Mouse (Mus musculus) forebrain, embryonic 13.5 days (tissue): ENCODE data around the gene Rtel1. TPM values are rescaled to one million over a fixed set of nuclear protein-coding genes. Genes with fewer than 3 reads are reported as not detected.

Experiments
- ATAC-seq: fragments of 200-750 bp; cut with Nextera tagmentation; 2 replicates; pipeline ENCODE4 v1.8.0; 2017
- H3K27ac ChIP-seq: fragments of 300-500 bp; sonication (generic); 2 replicates; pipeline ENCODE4 v1.5.1; 2015; ENCODE audit warnings: inconsistent platforms, mild to moderate bottlenecking, moderate library complexity
- H3K27me3 ChIP-seq: fragments of 300-500 bp; sonication (generic); 2 replicates; pipeline ENCODE4 v1.6.1; 2015; ENCODE audit warnings: mild to moderate bottlenecking, inconsistent platforms
- H3K36me3 ChIP-seq: fragments of 300-500 bp; sonication (generic); 2 replicates; pipeline ENCODE4 v1.6.1; 2015; ENCODE audit warnings: mild to moderate bottlenecking, inconsistent platforms; ENCODE audit not compliant: poor library complexity, severe bottlenecking
- H3K4me1 ChIP-seq: fragments of 300-500 bp; sonication (generic); 2 replicates; pipeline ENCODE4 v1.6.1; 2015; ENCODE audit warnings: inconsistent platforms
- H3K4me2 ChIP-seq: fragments of 300-500 bp; sonication (generic); 2 replicates; pipeline ENCODE4 v1.6.1; 2015; ENCODE audit warnings: inconsistent platforms, mild to moderate bottlenecking, moderate library complexity
- H3K4me3 ChIP-seq: fragments of 300-500 bp; sonication (generic); 2 replicates; pipeline ENCODE4 v1.5.1; 2015; ENCODE audit warnings: mild to moderate bottlenecking, inconsistent platforms
- H3K9ac ChIP-seq: fragments of 300-500 bp; sonication (generic); 2 replicates; pipeline ENCODE4 v1.6.1; 2015; ENCODE audit warnings: mild to moderate bottlenecking, inconsistent platforms
- H3K9me3 ChIP-seq: fragments of 300-500 bp; sonication (generic); replicated peaks from 2 replicates; pipeline ENCODE4 v1.6.1; 2016; ENCODE audit warnings: inconsistent platforms
- WGBS: fragments of 180-500 bp; shearing (Covaris S2); methylation state at CpG from one replicate; pipeline ENCODE4 v1.1.7; 2015; 5-methylcytosine and 5-hydroxymethylcytosine counted together
- polyA plus RNA-seq: library from polyadenylated mRNA; unstranded; fragments of >200 nt; fragmentation: Nextera tagmentation; extraction: Ambion mirVana; gene quantifications from 2 replicates; pipeline ENCODE4 v1.2.1, GENCODE M21; 2015

Rtel1 gene
- polyA plus RNA-seq, 1 experiment from 2014 or later, result 35.9 TPM

DNA sequence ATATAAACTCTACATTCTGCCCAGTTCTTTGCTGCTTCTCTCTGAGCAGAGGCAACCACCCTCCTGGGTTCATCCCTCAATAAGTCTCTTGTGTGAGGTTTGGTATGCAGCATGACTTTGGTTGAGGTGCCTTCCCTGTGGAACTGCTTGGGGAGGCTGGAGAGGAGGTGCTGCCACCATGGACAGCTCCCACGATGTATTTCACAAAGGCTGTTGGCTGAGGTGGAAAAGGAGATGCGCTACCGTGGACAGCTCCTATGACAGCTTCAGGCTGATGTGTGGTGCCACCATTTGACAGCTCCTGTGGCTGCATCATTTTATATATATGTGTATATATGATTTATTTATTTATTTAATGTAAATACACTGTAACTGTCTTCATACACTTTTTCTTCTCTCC, 17.5 kb upstream of the Rtel1 start:
- no peak overlapping the region for H3K9ac ChIP-seq
- H3K4me2 ChIP-seq, result no peak overlapping the region
- H3K27ac ChIP-seq, result no peak overlapping the region
- H3K27me3 ChIP-seq, result peaks cover 8% of the 10 kb centered on the region; the same call in 1 of the 2 replicates
- WGBS, result 32% methylated on average over 3 of the region's 3 CpGs
- H3K9me3 ChIP-seq, result no peaks in the 10 kb centered on the region
- H3K4me3 ChIP-seq, result no peak overlapping the region
- no peak for ATAC-seq
- H3K4me1 ChIP-seq, result peaks cover 7% of the 10 kb centered on the region; the same call in 1 of the 2 replicates
- H3K36me3 ChIP-seq, result peaks cover 39% of the 10 kb centered on the region

DNA sequence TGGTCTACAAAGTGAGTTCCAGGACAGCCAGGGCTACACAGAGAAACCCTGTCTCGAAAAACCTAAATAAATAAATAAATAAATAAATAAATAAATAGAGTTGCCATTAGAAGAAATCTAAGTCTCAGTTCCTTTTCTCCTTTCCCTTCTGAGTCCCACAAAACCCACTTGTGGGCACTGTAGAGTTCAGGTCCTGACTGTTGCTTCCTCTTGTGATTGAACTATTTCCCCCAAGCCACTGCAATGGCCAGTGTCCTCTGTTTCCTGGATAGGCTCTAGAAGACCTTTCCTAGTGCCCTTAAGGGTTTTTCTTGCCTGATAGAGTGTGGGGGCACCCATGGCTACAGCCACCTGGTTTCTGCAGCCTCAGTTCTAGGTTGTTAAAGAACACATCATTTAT, 14.6 kb upstream of the Rtel1 start:
- Histone ChIP-seq H3K27ac (no peak overlapping the region), H3K27me3 (peaks cover 8% of the 10 kb centered on the region; the same call in 1 of the 2 replicates), H3K4me3 (no peak overlapping the region), H3K9me3 (no peaks in the 10 kb centered on the region), H3K36me3 (peaks cover 59% of the 10 kb centered on the region), H3K9ac (no peak overlapping the region), H3K4me2 (no peak overlapping the region), H3K4me1 (peaks cover 14% of the 10 kb centered on the region; the same call in 1 of the 2 replicates)
- WGBS, result 83% methylated on average over 1 of the region's 1 CpGs
- no peak for ATAC-seq

DNA sequence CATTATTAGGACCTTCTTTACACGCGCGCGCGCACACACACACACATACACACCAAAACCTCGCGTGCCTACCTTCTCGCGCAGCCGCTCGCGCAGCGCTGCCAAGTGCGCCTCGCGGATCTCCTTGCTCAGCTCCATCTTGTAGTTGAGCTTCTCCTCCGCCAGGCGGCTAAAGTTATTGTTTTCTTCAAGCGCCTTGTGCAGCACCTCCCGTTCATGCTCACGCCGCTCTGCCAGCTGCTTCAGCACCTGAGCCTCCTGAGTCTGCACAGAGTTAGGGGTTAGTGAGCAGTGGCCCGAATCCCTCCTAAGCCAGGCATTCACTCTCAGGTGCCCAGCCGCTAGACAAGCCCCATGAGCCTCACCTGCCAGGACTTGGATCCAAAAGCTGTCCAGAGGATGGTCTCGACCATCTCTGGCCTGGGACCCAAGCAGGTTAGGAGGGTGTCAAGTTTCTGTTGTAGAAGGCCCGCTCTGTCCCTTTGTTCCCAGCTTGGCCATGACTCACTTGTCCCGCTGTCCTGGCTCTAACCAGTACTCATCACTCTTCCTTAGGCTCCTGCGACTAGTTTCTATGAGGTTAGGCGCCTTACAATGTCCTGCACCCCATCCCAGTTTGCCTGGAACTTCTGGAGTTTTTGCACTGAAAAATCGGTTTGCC, 12.3 kb upstream of the Rtel1 start:
- peak overlapping the region; percentile 23 for H3K4me2 ChIP-seq
- peaks cover 8% of the 10 kb centered on the region; the same call in 1 of the 2 replicates for H3K27me3 ChIP-seq
- whole genome bisulfite sequencing, result 10% methylated on average over 30 of the region's 30 CpGs
- peak overlapping the region; percentile 5; the same call in 1 of the 2 replicates for H3K9ac ChIP-seq
- peak; percentile 75 for ATAC-seq
- H3K4me1 ChIP-seq, result peaks cover 20% of the 10 kb centered on the region
- H3K36me3 ChIP-seq, result peaks cover 42% of the 10 kb centered on the region
- H3K4me3 ChIP-seq, result 0 out of 2 replicates have a peak overlapping the region, but pooled peaks have one; percentile 2
- no peak overlapping the region for H3K27ac ChIP-seq
- no peaks in the 10 kb centered on the region for H3K9me3 ChIP-seq

DNA sequence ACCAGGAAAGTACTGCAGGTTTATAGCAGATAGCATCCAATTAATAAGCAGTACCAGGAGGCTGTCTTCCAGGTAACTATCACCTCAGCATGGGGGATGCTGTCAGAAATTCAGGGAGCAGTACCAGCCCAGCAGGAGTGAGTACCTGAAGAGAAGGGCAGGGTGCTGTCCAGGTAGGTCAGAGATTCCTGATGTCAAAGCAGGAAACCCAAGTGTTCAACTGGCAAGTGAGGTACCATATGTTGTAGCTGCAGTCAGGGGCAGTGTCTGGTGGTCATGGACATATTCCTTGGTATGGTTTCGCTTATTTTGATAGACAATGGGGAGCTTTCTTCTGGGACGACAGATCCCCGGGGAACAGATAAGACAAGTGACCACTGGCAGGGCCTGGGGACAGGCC, 7.1 kb upstream of the Rtel1 start:
- H3K4me1 ChIP-seq, result peaks cover 28% of the 10 kb centered on the region
- H3K4me3 ChIP-seq, result peak overlapping the region; percentile 65
- WGBS, result 81% methylated on average over 3 of the region's 3 CpGs
- H3K27ac ChIP-seq, result no peak overlapping the region
- no peak for ATAC-seq
- peaks cover 3% of the 10 kb centered on the region; the same call in 1 of the 2 replicates for H3K27me3 ChIP-seq
- H3K9me3 ChIP-seq, result no peaks in the 10 kb centered on the region
- H3K4me2 ChIP-seq, result peak overlapping the region; percentile 81
- H3K36me3 ChIP-seq, result peaks cover 17% of the 10 kb centered on the region
- peak overlapping the region; percentile 81 for H3K9ac ChIP-seq

DNA sequence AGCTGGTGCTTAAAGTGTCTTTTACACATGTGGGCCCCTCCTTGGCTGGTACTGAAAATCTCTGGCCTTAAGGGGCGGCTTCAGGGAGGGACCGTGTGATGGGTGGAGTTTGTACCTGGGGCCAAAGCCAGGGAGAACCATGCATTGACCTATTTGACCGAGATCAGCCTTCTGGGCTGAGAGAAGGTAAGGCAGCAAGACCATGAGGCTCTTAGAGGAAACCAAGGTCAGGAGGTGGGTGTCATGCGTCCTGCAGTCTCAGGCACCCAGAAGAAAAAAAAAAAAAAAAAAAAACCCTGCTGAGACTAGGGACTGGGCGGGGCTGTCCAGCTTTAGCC, 6.6 kb upstream of the Rtel1 start:
- Histone ChIP-seq H3K9me3 (no peaks in the 10 kb centered on the region), H3K4me2 (peak overlapping the region; percentile 81), H3K4me1 (peaks cover 25% of the 10 kb centered on the region), H3K9ac (peak overlapping the region; percentile 81), H3K4me3 (peak overlapping the region; percentile 65), H3K27ac (peak overlapping the region; percentile 93; the same call in 1 of the 2 replicates), H3K27me3 (peaks cover 3% of the 10 kb centered on the region; the same call in 1 of the 2 replicates), H3K36me3 (peaks cover 12% of the 10 kb centered on the region)
- no peak for ATAC-seq
- WGBS, result 17% methylated on average over 5 of the region's 5 CpGs

DNA sequence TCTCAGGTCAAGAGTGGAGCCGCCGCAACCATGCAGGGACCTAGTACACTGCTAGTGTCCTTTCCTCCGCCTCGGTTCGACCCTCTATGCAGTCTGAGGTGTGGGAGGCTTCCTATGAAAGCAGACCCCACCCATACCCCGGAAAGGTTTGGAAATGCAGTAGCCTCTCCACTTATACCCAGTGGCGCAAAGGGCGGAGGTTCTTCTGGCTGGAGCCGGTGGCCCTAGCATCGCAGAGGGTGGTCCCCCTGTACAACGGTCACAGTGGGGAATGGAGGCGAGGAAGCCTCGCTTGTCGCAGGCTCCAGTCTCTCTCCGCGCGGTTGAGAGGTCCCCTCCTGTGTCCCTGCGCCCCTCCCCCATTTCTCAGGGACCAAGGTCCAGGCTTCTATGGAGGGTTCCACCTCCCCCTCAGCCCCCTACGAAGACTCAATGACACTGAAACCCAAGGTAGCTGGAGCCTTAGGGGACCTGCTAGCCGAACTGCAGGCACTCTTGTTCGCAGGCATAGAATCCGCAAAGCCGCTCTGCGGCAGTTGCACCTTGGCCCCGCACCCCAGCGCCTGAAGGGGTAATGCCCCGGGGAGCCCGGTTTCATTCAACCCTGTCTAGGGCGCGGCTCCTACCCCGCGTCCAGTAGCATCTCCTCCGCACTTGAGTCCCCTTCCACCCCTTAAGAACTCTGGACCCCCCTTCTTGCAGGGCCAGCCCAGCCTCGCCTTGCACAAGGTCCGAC, 6.0 kb upstream of the Rtel1 start:
- peak overlapping the region; percentile 93 for H3K27ac ChIP-seq
- peaks cover 25% of the 10 kb centered on the region for H3K4me1 ChIP-seq
- peak overlapping the region; percentile 81 for H3K9ac ChIP-seq
- WGBS, result under 1% methylated on average over 35 of the region's 35 CpGs
- H3K4me2 ChIP-seq, result peak overlapping the region; percentile 81
- peak overlapping the region; percentile 65 for H3K4me3 ChIP-seq
- H3K36me3 ChIP-seq, result peaks cover 6% of the 10 kb centered on the region; the same call in 1 of the 2 replicates
- H3K27me3 ChIP-seq, result peaks cover 3% of the 10 kb centered on the region; the same call in 1 of the 2 replicates
- peak; percentile 72 for ATAC-seq
- H3K9me3 ChIP-seq, result no peaks in the 10 kb centered on the region

DNA sequence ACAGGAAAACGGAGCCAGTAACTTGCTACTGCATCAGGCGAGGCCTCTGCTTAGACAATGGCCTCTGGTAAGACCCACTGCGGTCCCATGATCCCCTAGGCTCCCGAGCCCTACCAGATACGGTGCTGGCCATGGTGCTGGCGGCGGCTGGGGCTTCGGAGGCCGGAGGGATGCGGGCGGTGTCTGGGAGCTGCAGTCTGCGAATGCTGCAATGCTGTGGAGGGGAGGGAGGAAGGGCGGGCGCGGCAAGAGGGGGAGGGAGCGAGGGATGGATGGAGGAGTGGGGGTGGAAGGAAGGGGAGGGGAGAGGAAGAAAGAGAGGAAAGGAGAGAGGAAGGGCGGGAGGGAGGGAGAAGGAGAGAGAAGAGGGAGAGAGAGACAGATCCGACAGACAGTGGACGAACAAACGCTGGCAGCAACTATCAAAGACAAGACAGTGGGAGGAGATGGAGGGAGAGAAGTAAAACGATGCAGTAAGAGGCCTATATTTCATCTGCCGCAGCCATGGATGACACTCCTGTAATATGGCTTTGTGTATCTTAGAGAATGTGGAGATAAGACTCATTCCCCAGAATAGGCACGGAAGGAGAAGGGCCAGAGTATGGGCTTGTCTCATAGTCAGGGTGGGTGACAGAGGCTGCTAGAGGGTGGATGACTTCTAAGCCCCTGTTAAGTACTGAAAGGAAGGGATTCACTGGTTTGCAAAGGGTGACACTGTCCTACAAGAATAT, 5.3 kb upstream of the Rtel1 start, which contains the start of gene Stmn3:
TSS of gene Stmn3 (minus strand) at position 421 of the 731 bp plus-strand sequence.
- peaks cover 29% of the 10 kb centered on the region for H3K4me1 ChIP-seq
- peak within 1 kb of the TSS; percentile 65 for H3K4me3 ChIP-seq
- peak within 1 kb of the TSS; percentile 81 for H3K4me2 ChIP-seq
- H3K27me3 ChIP-seq, result peaks cover 3% of the 10 kb centered on the region; the same call in 1 of the 2 replicates
- H3K27ac ChIP-seq, result peak within 1 kb of the TSS; percentile 93
- H3K36me3 ChIP-seq, result no peaks in the 10 kb centered on the region
- H3K9ac ChIP-seq, result peak within 1 kb of the TSS; percentile 81
- ATAC-seq, result peak; percentile 92
- no peaks in the 10 kb centered on the region for H3K9me3 ChIP-seq
- WGBS, result 4% methylated on average over 20 of the region's 23 CpGs

DNA sequence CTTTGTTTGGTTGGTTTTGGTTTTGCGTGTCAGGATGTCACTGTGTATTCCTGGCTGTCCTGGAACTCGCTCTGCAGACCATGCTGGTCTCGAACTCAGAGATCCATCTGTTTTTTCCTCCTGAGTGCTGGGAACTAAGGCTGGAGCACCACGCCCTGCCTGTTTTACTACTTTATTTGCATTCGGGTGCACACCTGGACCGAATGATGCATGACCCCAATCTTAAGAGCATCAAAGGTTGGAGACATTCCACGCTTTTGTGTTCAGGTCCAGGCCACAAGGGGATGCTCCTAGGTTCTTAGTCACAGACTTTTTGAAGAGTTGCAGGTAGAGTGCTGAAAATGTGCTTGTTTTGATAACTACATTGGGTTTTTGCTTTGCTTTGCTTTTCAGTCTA, 562 bp downstream of the Rtel1 start:
- Histone ChIP-seq H3K4me1 (peaks cover 16% of the 10 kb centered on the region), H3K9me3 (no peaks in the 10 kb centered on the region), H3K27ac (no peak overlapping the region), H3K9ac (peak overlapping the region; percentile 67), H3K4me3 (peak overlapping the region; percentile 64), H3K4me2 (peak overlapping the region; percentile 79), H3K36me3 (peaks cover 30% of the 10 kb centered on the region), H3K27me3 (peaks cover 3% of the 10 kb centered on the region; the same call in 1 of the 2 replicates)
- 17% methylated on average over 7 of the region's 7 CpGs for whole genome bisulfite sequencing
- peak; percentile 8; the same call in 1 of the 2 replicates for ATAC-seq

DNA sequence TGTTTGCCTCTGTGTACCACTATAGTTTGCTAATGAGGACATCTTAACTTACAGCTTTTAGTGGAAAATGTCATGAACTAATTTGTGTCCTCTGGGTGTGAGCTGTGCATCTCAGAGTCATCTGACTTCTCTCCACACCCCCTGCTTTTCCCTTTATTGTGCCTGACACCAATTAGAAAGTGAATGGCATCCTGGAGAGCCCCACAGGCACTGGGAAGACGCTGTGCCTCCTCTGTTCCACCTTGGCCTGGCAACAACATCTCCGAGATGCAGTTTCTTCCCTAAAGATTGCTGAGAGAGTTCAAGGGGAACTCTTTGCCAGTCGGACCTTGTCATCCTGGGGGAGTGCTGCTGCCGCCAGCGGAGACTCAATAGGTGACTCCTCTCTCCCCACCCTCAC, 2.6 kb downstream of the Rtel1 start:
- no peak overlapping the region for H3K4me3 ChIP-seq
- H3K4me2 ChIP-seq, result no peak overlapping the region
- peaks cover 48% of the 10 kb centered on the region for H3K36me3 ChIP-seq
- no peak for ATAC-seq
- whole genome bisulfite sequencing, result 69% methylated on average over 5 of the region's 5 CpGs
- H3K27me3 ChIP-seq, result peaks cover 2% of the 10 kb centered on the region; the same call in 1 of the 2 replicates
- no peak overlapping the region for H3K27ac ChIP-seq
- no peak overlapping the region for H3K9ac ChIP-seq
- peaks cover 16% of the 10 kb centered on the region for H3K4me1 ChIP-seq
- no peaks in the 10 kb centered on the region for H3K9me3 ChIP-seq

DNA sequence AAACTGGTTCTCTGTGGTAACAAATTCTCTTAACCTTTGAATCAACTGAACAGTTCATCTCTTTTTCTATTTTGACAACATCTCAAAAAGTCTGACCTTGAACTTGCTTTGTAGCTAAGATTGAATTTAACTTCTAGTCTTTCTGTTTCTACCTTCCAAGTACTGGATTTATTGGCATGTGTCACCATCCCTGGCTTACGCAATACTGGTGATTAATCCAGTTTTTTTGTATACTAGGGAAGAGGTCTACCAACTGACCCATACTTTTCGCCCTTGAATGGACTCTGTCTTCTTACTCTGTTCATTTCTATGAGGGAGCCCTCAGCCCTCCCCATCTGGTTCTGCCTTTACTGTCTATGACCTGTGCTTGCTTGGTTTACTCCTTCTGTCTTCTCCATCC, 6.6 kb downstream of the Rtel1 start:
- Histone ChIP-seq H3K4me3 (no peak overlapping the region), H3K36me3 (peaks cover 87% of the 10 kb centered on the region), H3K9ac (no peak overlapping the region), H3K27ac (no peak overlapping the region), H3K9me3 (no peaks in the 10 kb centered on the region), H3K4me1 (0 out of 2 replicates have a peak, but pooled peaks cover under 1% of the 10 kb centered on the region), H3K4me2 (no peak overlapping the region), H3K27me3 (no peaks in the 10 kb centered on the region)
- no peak for ATAC-seq
- WGBS, result 96% methylated on average over 2 of the region's 2 CpGs

DNA sequence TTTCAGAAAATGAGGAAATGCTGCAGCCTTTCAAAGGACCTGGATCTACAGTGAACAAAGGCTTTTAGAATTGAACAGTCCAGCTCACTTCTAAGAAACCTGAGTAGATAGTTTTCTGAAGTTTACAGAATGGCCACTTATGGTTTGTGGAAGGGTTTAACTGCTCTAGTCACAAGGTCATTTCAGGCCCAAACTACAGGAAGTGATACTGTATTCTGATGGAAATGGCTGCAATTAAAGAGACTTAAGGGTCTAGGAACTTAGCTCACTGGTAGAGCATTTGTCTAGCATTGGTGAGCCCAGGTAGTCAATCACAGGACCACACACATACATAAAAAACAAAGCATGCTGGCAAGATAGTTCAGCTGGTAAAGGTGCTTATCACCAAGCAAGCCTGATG, 13.0 kb downstream of the Rtel1 start:
- Histone ChIP-seq H3K9ac (no peak overlapping the region), H3K4me3 (no peak overlapping the region), H3K36me3 (peaks cover 83% of the 10 kb centered on the region), H3K27me3 (no peaks in the 10 kb centered on the region), H3K27ac (no peak overlapping the region), H3K4me2 (no peak overlapping the region), H3K9me3 (no peaks in the 10 kb centered on the region), H3K4me1 (no peaks in the 10 kb centered on the region)
- no peak for ATAC-seq
